Mouse (Mus musculus): ENCODE results near the gene Erbb2.

DNA sequence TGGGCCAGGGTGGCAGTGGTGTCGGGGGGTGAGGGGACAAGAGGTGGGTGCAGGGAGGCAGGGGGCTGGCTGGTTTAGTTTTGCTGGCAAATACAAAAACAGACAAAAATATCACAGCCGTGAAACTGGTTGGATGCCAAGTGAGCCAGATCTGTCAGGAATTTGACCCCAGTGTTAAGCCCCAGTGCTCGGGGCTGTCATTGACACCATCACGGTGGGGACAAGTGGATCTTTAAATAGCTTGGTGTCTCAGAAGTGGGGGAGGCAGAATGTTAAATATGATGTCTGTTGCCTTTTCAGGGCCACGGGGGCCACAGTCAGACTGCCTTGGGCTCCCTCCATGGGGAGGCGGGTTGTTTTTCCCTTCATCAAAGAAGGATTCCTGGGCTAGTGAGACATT is 18.0 kb upstream of the Erbb2 start:
- no peak for TF ChIP-seq MAFK (IDR thresholded peaks at IDR 0.05; ENCODE audit: insufficient read depth, low read depth, low read length)
- no peak for TF ChIP-seq ZC3H11A (IDR thresholded peaks at IDR 0.05; ENCODE audit: borderline replicate concordance, low read depth, low read length)
- no peak for TF ChIP-seq ZNF384 (IDR thresholded peaks at IDR 0.05; ENCODE audit: low read depth, low read length)
